Mouse (Mus musculus) heart, postnatal 0 days (tissue): ENCODE measurements around the gene 1700024G13Rik. TPM values are rescaled to one million over a fixed set of nuclear protein-coding genes. Genes with fewer than 3 reads are reported as not detected.
"Not testable (repeated sequence)": the region's sequence is repeated elsewhere in the genome, so short reads cannot be mapped to it uniquely, and the experiment has no call there.

Experiments used
- ATAC-seq: fragments of 200-750 bp; cut with Nextera tagmentation; 2 replicates; pipeline ENCODE4 v1.8.0; 2017; ENCODE audit warnings: low read depth, moderate number of reproducible peaks, moderate library complexity; ENCODE audit not compliant: insufficient read depth
- DNase-seq: peaks from one replicate; pipeline ENCODE4 v3.0.0-alpha.2; 2016; ENCODE audit warnings: low spot score
- H3K27ac ChIP-seq: fragments of 300-500 bp; sonication (generic); 2 replicates; pipeline ENCODE4 v1.5.1; 2014; ENCODE audit warnings: low read depth, mild to moderate bottlenecking
- H3K27me3 ChIP-seq: fragments of 300-500 bp; sonication (generic); 2 replicates; pipeline ENCODE4 v1.6.1; 2014; ENCODE audit warnings: low read length, mixed read lengths; ENCODE audit not compliant: control insufficient read depth, insufficient read depth
- H3K36me3 ChIP-seq: fragments of 300-500 bp; sonication (generic); replicated peaks from 2 replicates; pipeline ENCODE4 v1.6.1; 2014; ENCODE audit warnings: low read length, mixed read lengths; ENCODE audit not compliant: control insufficient read depth, insufficient read depth
- H3K4me1 ChIP-seq: fragments of 300-500 bp; sonication (generic); 2 replicates; pipeline ENCODE4 v1.6.1; 2014; ENCODE audit warnings: antibody characterized with exemption; ENCODE audit not compliant: control insufficient read depth, insufficient read depth
- H3K4me2 ChIP-seq: fragments of 300-500 bp; sonication (generic); 2 replicates; pipeline ENCODE4 v1.6.1; 2014; ENCODE audit warnings: low read depth, mild to moderate bottlenecking, low read length, moderate library complexity
- H3K4me3 ChIP-seq: fragments of 300-500 bp; sonication (generic); 2 replicates; pipeline ENCODE4 v1.5.1; 2014; ENCODE audit warnings: low read depth, low read length
- H3K9ac ChIP-seq: fragments of 300-500 bp; sonication (generic); replicated peaks from 2 replicates; pipeline ENCODE4 v1.6.1; 2014; ENCODE audit warnings: low read depth, low read length, mixed read lengths
- H3K9me3 ChIP-seq: fragments of 300-500 bp; sonication (generic); replicated peaks from 2 replicates; pipeline ENCODE4 v1.6.1; 2016; ENCODE audit warnings: low read length; ENCODE audit not compliant: control insufficient read depth
- CTCF ChIP-seq: IDR thresholded peaks from 2 replicates; pipeline ENCODE4 v1.5.1; 2016; ENCODE audit warnings: antibody characterized with exemption, control low read depth, low read depth
- EP300 ChIP-seq: IDR thresholded peaks from 2 replicates; pipeline ENCODE4 v1.6.1; 2016; ENCODE audit warnings: antibody characterized with exemption, low read depth
- WGBS: fragments of 180-500 bp; shearing (Covaris S2); extraction: QIAGEN DNeasy Blood & Tissue Kit; methylation state at CpG from one replicate; pipeline ENCODE4 v1.1.7; 2014; 5-methylcytosine and 5-hydroxymethylcytosine counted together
- polyA plus RNA-seq: library from polyadenylated mRNA; unstranded; fragments of >200 nt; fragmentation: Nextera tagmentation; extraction: Ambion mirVana; gene quantifications from 2 replicates; pipeline ENCODE4 v1.2.1, GENCODE M21; 2015
- total RNA-seq: library from RNA; depleted of rRNA; stranded (reverse); fragments of >200 nt; gene quantifications from 2 replicates; pipeline ENCODE4 v1.2.3, GENCODE M21; 2014; ENCODE audit warnings: low replicate concordance

1700024G13Rik gene
- total and polyA plus RNA-seq, 2 experiments from 2014 or later, result not detected

- H3K27ac ChIP-seq, result no peak overlapping the region
- no peaks in the 10 kb centered on the region for H3K4me1 ChIP-seq
- H3K9me3 ChIP-seq, result peaks cover 4% of the 10 kb centered on the region; the same call in 1 of the 2 replicates
- DNase-seq (no peak), ATAC-seq (no peak)
- no peak overlapping the region for H3K4me3 ChIP-seq
- TF ChIP-seq CTCF (no peak), EP300 (no peak)
- H3K27me3 ChIP-seq, result no peaks in the 10 kb centered on the region
- H3K36me3 ChIP-seq, result no peaks in the 10 kb centered on the region
- no peak overlapping the region for H3K4me2 ChIP-seq
- 93% methylated on average over 5 of the region's 5 CpGs for WGBS
- no peak overlapping the region for H3K9ac ChIP-seq
Observed at GRCm38 (mm10) chr14:32410084-32410483, 21.9 kb upstream of the 1700024G13Rik start.

- H3K4me1 ChIP-seq, DNase-seq, H3K27ac ChIP-seq, H3K36me3 ChIP-seq, H3K4me3 ChIP-seq, H3K9ac ChIP-seq, H3K4me2 ChIP-seq, H3K27me3 ChIP-seq, ATAC-seq, H3K9me3 ChIP-seq: not testable (repeated sequence)
- 64% methylated on average over 1 of the region's 1 CpGs for WGBS
Observed at GRCm38 (mm10) chr14:32405399-32405798, 17.2 kb upstream of the 1700024G13Rik start.

- H3K4me2 ChIP-seq, result peak overlapping the region; percentile 36
Observed at GRCm38 (mm10) chr14:32381619-32382018, 6.6 kb downstream of the 1700024G13Rik start.

GRCm38 (mm10) chr14:32381066-32381465, 7.1 kb downstream of the 1700024G13Rik start:
- H3K4me3 ChIP-seq, result no peak overlapping the region
- H3K27me3 ChIP-seq, result peaks cover 20% of the 10 kb centered on the region
- no peaks in the 10 kb centered on the region for H3K36me3 ChIP-seq
- no peak overlapping the region for H3K27ac ChIP-seq
- ATAC-seq (no peak), DNase-seq (no peak)
- H3K4me1 ChIP-seq, result peaks cover 13% of the 10 kb centered on the region; the same call in 1 of the 2 replicates
- WGBS, result 17% methylated on average over 7 of the region's 7 CpGs
- TF ChIP-seq CTCF, result no peak
- no peak for TF ChIP-seq EP300
- no peaks in the 10 kb centered on the region for H3K9me3 ChIP-seq
- no peak overlapping the region for H3K9ac ChIP-seq
- peak overlapping the region; percentile 36 for H3K4me2 ChIP-seq

More at GRCm38 (mm10) chr14:32381619-32382018, 6.6 kb downstream of the 1700024G13Rik start:
- no peak overlapping the region for H3K9ac ChIP-seq
- H3K4me1 ChIP-seq, result peaks cover 13% of the 10 kb centered on the region; the same call in 1 of the 2 replicates
- H3K27me3 ChIP-seq, result peaks cover 20% of the 10 kb centered on the region
- peak; percentile 71; the same call in 1 of the 2 replicates for ATAC-seq
- no peaks in the 10 kb centered on the region for H3K36me3 ChIP-seq
- TF ChIP-seq CTCF (no peak), EP300 (no peak)
- no peak overlapping the region for H3K27ac ChIP-seq
- no peak overlapping the region for H3K4me3 ChIP-seq
- DNase-seq, result peak; percentile 8
- WGBS, result 17% methylated on average over 15 of the region's 15 CpGs
- no peaks in the 10 kb centered on the region for H3K9me3 ChIP-seq

GRCm38 (mm10) chr14:32380099-32380480, 8.1 kb downstream of the 1700024G13Rik start:
- Histone ChIP-seq H3K4me1 (peaks cover 13% of the 10 kb centered on the region; the same call in 1 of the 2 replicates), H3K36me3 (no peaks in the 10 kb centered on the region), H3K4me3 (no peak overlapping the region), H3K9ac (no peak overlapping the region), H3K27me3 (peaks cover 20% of the 10 kb centered on the region), H3K9me3 (no peaks in the 10 kb centered on the region), H3K4me2 (no peak overlapping the region), H3K27ac (no peak overlapping the region)
- TF ChIP-seq CTCF, result no peak
- TF ChIP-seq EP300, result no peak
- WGBS, result 33% methylated on average over 3 of the region's 3 CpGs
- DNase-seq, result no peak
- ATAC-seq, result no peak

GRCm38 (mm10) chr14:32379395-32380098, 8.6 kb downstream of the 1700024G13Rik start:
- no peak overlapping the region for H3K4me3 ChIP-seq
- no peak overlapping the region for H3K9ac ChIP-seq
- DNase-seq (no peak), ATAC-seq (no peak)
- 26% methylated on average over 22 of the region's 22 CpGs for WGBS
- no peak overlapping the region for H3K4me2 ChIP-seq
- no peaks in the 10 kb centered on the region for H3K36me3 ChIP-seq
- TF ChIP-seq CTCF, result no peak
- TF ChIP-seq EP300, result no peak
- H3K9me3 ChIP-seq, result no peaks in the 10 kb centered on the region
- H3K27ac ChIP-seq, result no peak overlapping the region
- H3K27me3 ChIP-seq, result peaks cover 20% of the 10 kb centered on the region
- H3K4me1 ChIP-seq, result peaks cover 13% of the 10 kb centered on the region; the same call in 1 of the 2 replicates
